Mouse (Mus musculus) MEL (cell line): ENCODE measurements around the gene Syn3. TPM values are rescaled to one million over a fixed set of nuclear protein-coding genes. Genes with fewer than 3 reads are reported as not detected.

Experiments used
- DNase-seq: peaks from one replicate; pipeline ENCODE4 v3.0.0; 2011; ENCODE audit warnings: low read depth, low spot score
- H3K27ac ChIP-seq: 2 replicates; pipeline ENCODE4 v1.5.1; 2012; ENCODE audit warnings: low read depth, mild to moderate bottlenecking, control low read depth, low read length, moderate library complexity; ENCODE audit not compliant: control insufficient read depth
- H3K27me3 ChIP-seq, 2 experiments: fragments of 150-350 bp in 1 of 2; sonication (generic) in 1 of 2; 2 replicates each; pipeline ENCODE4 v1.6.1; 2012; ENCODE audit warnings: low read length in 2 of 2, mild to moderate bottlenecking in 2 of 2, improper control_type of control experiment in 1 of 2, moderate library complexity in 1 of 2; ENCODE audit not compliant: insufficient read depth in 2 of 2, control insufficient read depth in 1 of 2
- H3K36me3 ChIP-seq, 2 experiments: 2 replicates each; pipeline ENCODE4 v1.6.1; 2012 to 2014; ENCODE audit warnings: low read length in 2 of 2, improper control_type of control experiment in 1 of 2, inconsistent platforms in 1 of 2, mild to moderate bottlenecking in 1 of 2; ENCODE audit not compliant: insufficient read depth in 2 of 2, control insufficient read depth in 1 of 2
- H3K4me1 ChIP-seq, 2 experiments: fragments of 150-350 bp in 1 of 2; sonication (generic) in 1 of 2; 2 replicates each; pipeline ENCODE4 v1.6.1; 2012; ENCODE audit warnings: low read length in 2 of 2, improper control_type of control experiment in 1 of 2, mild to moderate bottlenecking in 1 of 2; ENCODE audit not compliant: insufficient read depth in 2 of 2, control insufficient read depth in 1 of 2
- H3K4me3 ChIP-seq, 2 experiments: fragments of 150-350 bp in 1 of 2; sonication (generic) in 1 of 2; 2 replicates each; pipeline ENCODE4 v1.5.1; 2012; ENCODE audit warnings: low read depth in 2 of 2, low read length in 2 of 2, mild to moderate bottlenecking in 2 of 2, moderate library complexity in 2 of 2, control low read depth in 1 of 2, improper control_type of control experiment in 1 of 2; ENCODE audit not compliant: control insufficient read depth in 1 of 2, insufficient read depth in 1 of 2
- H3K79me2 ChIP-seq: 2 replicates; pipeline ENCODE4 v1.6.1; 2012; ENCODE audit warnings: mild to moderate bottlenecking, low read length, moderate library complexity; ENCODE audit not compliant: control insufficient read depth, poor library complexity, insufficient read depth
- H3K9ac ChIP-seq: 2 replicates; pipeline ENCODE4 v1.6.1; 2012; ENCODE audit warnings: low read depth, mild to moderate bottlenecking, control low read depth, low read length, moderate library complexity; ENCODE audit not compliant: control insufficient read depth, poor library complexity, severe bottlenecking
- H3K9me3 ChIP-seq: fragments of 150-350 bp; sonication (generic); replicated peaks from 2 replicates; pipeline ENCODE4 v1.6.1; 2012; ENCODE audit warnings: mild to moderate bottlenecking, low read length, improper control_type of control experiment, moderate library complexity; ENCODE audit not compliant: insufficient read depth
- CHD1 ChIP-seq: IDR thresholded peaks from 2 replicates; pipeline ENCODE4 v1.6.1; 2012; ENCODE audit warnings: low read depth, mild to moderate bottlenecking, inconsistent platforms, low read length, improper control_type of control experiment
- CHD2 ChIP-seq: IDR thresholded peaks from 2 replicates; pipeline ENCODE4 v1.6.1; 2011; ENCODE audit warnings: low read length, improper control_type of control experiment
- CTCF ChIP-seq, 3 experiments: IDR thresholded peaks in 2 of 3; conservative IDR thresholded peaks in 1 of 3; 2 replicates each; pipeline ENCODE4 v1.5.1; 2011 to 2012; ENCODE audit warnings: low read length in 3 of 3, low read depth in 2 of 3, mild to moderate bottlenecking in 2 of 3, improper control_type of control experiment in 1 of 3, inconsistent platforms in 1 of 3, mixed read lengths in 1 of 3, moderate library complexity in 1 of 3; ENCODE audit not compliant: control insufficient read depth in 1 of 3, insufficient read depth in 1 of 3, poor library complexity in 1 of 3, severe bottlenecking in 1 of 3
- E2F4 ChIP-seq: IDR thresholded peaks from 2 replicates; pipeline ENCODE4 v1.6.1; 2011; ENCODE audit warnings: low read depth, low read length, improper control_type of control experiment, borderline replicate concordance
- GABPA ChIP-seq: IDR thresholded peaks from 2 replicates; pipeline ENCODE4 v1.6.1; 2012; ENCODE audit warnings: low read depth, mild to moderate bottlenecking, inconsistent platforms, low read length, improper control_type of control experiment, moderate library complexity
- GATA1 ChIP-seq: IDR thresholded peaks from 2 replicates; pipeline ENCODE4 v1.6.1; 2011; ENCODE audit warnings: low read depth, low read length, improper control_type of control experiment
- KAT2A ChIP-seq: conservative IDR thresholded peaks from 2 replicates; pipeline ENCODE4 v1.6.1; 2012; ENCODE audit warnings: low read depth, low read length, improper control_type of control experiment, inconsistent platforms
- MAFK ChIP-seq: IDR thresholded peaks from 2 replicates; pipeline ENCODE4 v1.6.1; 2011; ENCODE audit warnings: low read depth, mild to moderate bottlenecking, low read length, improper control_type of control experiment, borderline replicate concordance
- MEF2A ChIP-seq: IDR thresholded peaks from 2 replicates; pipeline ENCODE4 v1.6.1; 2014; ENCODE audit warnings: low read depth, mild to moderate bottlenecking, inconsistent platforms, low read length, improper control_type of control experiment; ENCODE audit not compliant: poor library complexity, insufficient replicate concordance, severe bottlenecking; ENCODE audit errors: extremely low read depth
- MXI1 ChIP-seq: IDR thresholded peaks from 2 replicates; pipeline ENCODE4 v1.6.1; 2011; ENCODE audit warnings: mild to moderate bottlenecking, low read depth, low read length, improper control_type of control experiment
- NRF1 ChIP-seq: IDR thresholded peaks from 2 replicates; pipeline ENCODE4 v1.6.1; 2014; ENCODE audit warnings: low read depth, mild to moderate bottlenecking, inconsistent platforms, low read length, improper control_type of control experiment, moderate library complexity; ENCODE audit not compliant: poor library complexity, insufficient read depth, severe bottlenecking
- POLR2AphosphoS2 ChIP-seq: IDR thresholded peaks from 2 replicates; pipeline ENCODE4 v1.6.1; 2011; ENCODE audit warnings: low read length, improper control_type of control experiment
- RAD21 ChIP-seq: IDR thresholded peaks from 2 replicates; pipeline ENCODE4 v1.6.1; 2011; ENCODE audit warnings: mild to moderate bottlenecking, low read depth, low read length, improper control_type of control experiment
- SIN3A ChIP-seq: IDR thresholded peaks from 2 replicates; pipeline ENCODE4 v1.6.1; 2012; ENCODE audit warnings: low read length, improper control_type of control experiment, inconsistent platforms
- TAL1 ChIP-seq: IDR thresholded peaks from 2 replicates; pipeline ENCODE4 v1.6.1; 2012; ENCODE audit warnings: mild to moderate bottlenecking, inconsistent platforms, low read length, moderate library complexity, mixed read lengths
- USF1 ChIP-seq: IDR thresholded peaks from 2 replicates; pipeline ENCODE4 v1.6.1; 2014; ENCODE audit warnings: low read depth, mild to moderate bottlenecking, inconsistent platforms, low read length, improper control_type of control experiment, moderate library complexity
- ZC3H11A ChIP-seq: IDR thresholded peaks from 2 replicates; pipeline ENCODE4 v1.6.1; 2012; ENCODE audit warnings: low read depth, mild to moderate bottlenecking, inconsistent platforms, low read length, improper control_type of control experiment
- ZMIZ1 ChIP-seq: IDR thresholded peaks from 2 replicates; pipeline ENCODE4 v1.6.1; 2012; ENCODE audit warnings: low read depth, mild to moderate bottlenecking, inconsistent platforms, low read length, improper control_type of control experiment, moderate library complexity
- ZNF384 ChIP-seq: IDR thresholded peaks from 2 replicates; pipeline ENCODE4 v1.6.1; 2012; ENCODE audit warnings: low read depth, mild to moderate bottlenecking, inconsistent platforms, low read length, improper control_type of control experiment
- polyA plus RNA-seq, 2 experiments: library from polyadenylated mRNA; stranded (reverse) in 1 of 2; unstranded in 1 of 2; fragments of >175 nt in 1 of 2; fragments of >200 nt in 1 of 2; gene quantifications; 2 replicates each; pipeline versions ENCODE4 v1.2.1 to v1.2.4; 2012; ENCODE audit warnings: low replicate concordance in 2 of 2, low read depth in 1 of 2; ENCODE audit not compliant: insufficient read length in 2 of 2, insufficient read depth in 1 of 2, missing spikeins in 1 of 2
- total RNA-seq: library from RNA; depleted of rRNA; stranded (reverse); fragments of 300-350 nt; gene quantifications from 2 replicates; pipeline ENCODE4 v1.2.3, GENCODE M21; 2012

Syn3 gene
- total and polyA plus RNA-seq, 3 experiments = 0.06 TPM; not detected in 2

DNA sequence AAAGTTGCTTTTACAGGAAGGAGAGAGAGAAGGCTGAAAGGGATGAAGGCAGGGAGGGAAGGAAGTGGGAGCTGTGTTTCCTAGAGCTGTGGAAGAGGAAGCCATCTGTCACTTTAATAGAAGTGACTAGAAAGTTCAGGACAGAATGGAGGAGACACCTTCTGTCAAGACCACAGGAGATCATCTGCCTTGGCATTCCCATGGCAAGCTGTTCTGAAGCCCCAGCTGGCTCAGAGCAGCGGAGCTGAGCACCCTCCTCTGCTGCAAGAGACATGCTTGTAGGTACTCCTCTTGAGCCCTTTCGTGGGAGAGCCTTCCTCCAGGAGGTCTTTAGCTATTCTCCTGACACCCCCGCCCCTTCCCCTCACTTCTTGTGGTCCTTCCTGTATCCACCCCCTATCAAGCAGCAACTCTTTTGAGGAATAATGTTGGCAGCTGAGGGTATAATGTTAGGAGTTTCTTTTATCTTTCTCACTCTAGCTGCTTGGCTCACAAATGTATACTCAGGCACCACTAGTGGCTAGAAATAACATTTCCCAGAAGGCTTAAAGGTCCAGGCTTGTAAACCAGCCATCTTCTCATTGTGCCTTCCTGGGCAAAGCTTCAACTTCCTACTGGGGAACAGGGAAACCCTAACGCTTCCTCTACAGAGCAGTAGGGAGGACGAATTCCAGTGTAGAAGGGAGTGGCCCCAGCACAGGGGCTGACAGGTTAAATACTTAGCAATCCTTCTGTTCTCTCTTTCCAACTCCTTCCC lies 436.3 kb downstream of the Syn3 start:
- no peaks in the 10 kb centered on the region for H3K27me3 ChIP-seq
- DNase-seq = no peak
- H3K4me3 ChIP-seq = no peak overlapping the region
- H3K9me3 ChIP-seq = no peaks in the 10 kb centered on the region
- no peaks in the 10 kb centered on the region for H3K79me2 ChIP-seq
- TF ChIP-seq NRF1 (no peak), GABPA (no peak), RAD21 (no peak), MEF2A (no peak), ZNF384 (no peak), SIN3A (no peak), E2F4 (no peak), CHD1 (no peak), MXI1 (no peak), POLR2AphosphoS2 (no peak), USF1 (no peak), TAL1 (no peak), CTCF (IDR thresholded peaks at IDR 0.05 in 2 of 3, conservative IDR thresholded peaks at IDR 0.05 in 1 of 3; ENCODE audit: control insufficient read depth in 1 of 3, insufficient read depth in 1 of 3, low read depth in 2 of 3, low read length in 3 of 3, poor library complexity in 1 of 3, severe bottlenecking in 1 of 3) (no peak), GATA1 (no peak), CHD2 (no peak), ZC3H11A (no peak)
- H3K4me1 ChIP-seq = no peaks in the 10 kb centered on the region
- no peak overlapping the region for H3K27ac ChIP-seq
- no peaks in the 10 kb centered on the region for H3K36me3 ChIP-seq
- no peak overlapping the region for H3K9ac ChIP-seq

DNA sequence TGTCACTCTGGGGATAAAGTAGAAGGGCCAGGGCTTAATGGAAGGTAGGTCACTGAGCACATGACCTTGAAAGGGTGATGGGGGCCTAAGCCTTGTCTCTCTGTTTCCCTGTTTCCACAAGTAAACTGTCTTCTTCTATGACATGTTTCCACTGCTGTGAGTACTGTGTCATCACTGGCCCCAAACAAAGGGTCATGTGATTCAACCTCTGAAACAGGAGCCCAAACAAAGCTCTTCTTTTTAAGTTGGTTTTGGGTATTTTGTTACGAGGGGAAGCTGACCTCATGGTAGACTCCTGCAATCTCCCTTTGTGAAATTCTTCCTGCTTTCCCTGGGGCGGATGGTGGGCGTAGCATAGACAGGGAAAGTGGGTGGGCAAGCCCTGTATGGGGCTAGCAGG lies 438.4 kb downstream of the Syn3 start:
- Histone ChIP-seq H3K36me3 (no peaks in the 10 kb centered on the region), H3K4me3 (no peak overlapping the region), H3K9me3 (no peaks in the 10 kb centered on the region), H3K79me2 (no peaks in the 10 kb centered on the region), H3K9ac (no peak overlapping the region), H3K27me3 (no peaks in the 10 kb centered on the region), H3K27ac (no peak overlapping the region), H3K4me1 (no peaks in the 10 kb centered on the region)
- no peak for TF ChIP-seq NRF1
- TF ChIP-seq ZC3H11A = no peak
- TF ChIP-seq KAT2A = no peak
- TF ChIP-seq ZMIZ1 = no peak
- TF ChIP-seq MAFK = no peak
- DNase-seq = no peak
